Mouse (Mus musculus) erythroblast, embryonic 14.5 days (primary cell): Measurements from ENCODE around the gene Rbm20.

ENCODE experiments used
- GATA1 ChIP-seq: IDR thresholded peaks from 2 replicates; pipeline ENCODE4 v1.6.1; 2012; ENCODE audit warnings: low read length, inconsistent platforms, mixed read lengths
- TAL1 ChIP-seq: IDR thresholded peaks from 3 replicates; pipeline ENCODE4 v1.6.1; 2012; ENCODE audit warnings: low read length, inconsistent platforms, mixed read lengths

- TF ChIP-seq GATA1 = no peak
- TF ChIP-seq TAL1 = no peak
These were observed 33.0 kb upstream of the Rbm20 start for GRCm38 (mm10) chr19:53644020-53644595.
